Mouse (Mus musculus): ENCODE data around the gene Vipr1.
"Not testable (repeated sequence)": the region's sequence is repeated elsewhere in the genome, so short reads cannot be mapped to it uniquely, and the experiment has no call there.

Vipr1 gene

GRCm38 (mm10) chr9:121642401-121643181, at the start of gene Vipr1:
Gene Vipr1 (plus strand): TSS chr9:121642716.
- DNase-seq (ENCODE audit: low read depth) = peak; percentile 95

- DNase-seq (ENCODE audit: low read depth) = no peak
These were observed 49.5 kb upstream of the Vipr1 start for GRCm38 (mm10) chr9:121592948-121593550.

- not testable (repeated sequence) for DNase-seq (ENCODE audit: low read depth)
These were observed 48.7 kb upstream of the Vipr1 start for GRCm38 (mm10) chr9:121593768-121594167.

GRCm38 (mm10) chr9:121594771-121595170, 47.7 kb upstream of the Vipr1 start:
- DNase-seq (ENCODE audit: low read depth) = no peak

GRCm38 (mm10) chr9:121598106-121598505, 44.4 kb upstream of the Vipr1 start:
- no peak for DNase-seq (ENCODE audit: low read depth)

GRCm38 (mm10) chr9:121599551-121599950, 43.0 kb upstream of the Vipr1 start:
- DNase-seq (ENCODE audit: low read depth) = no peak

GRCm38 (mm10) chr9:121600201-121600860, 42.2 kb upstream of the Vipr1 start:
- DNase-seq (ENCODE audit: low read depth) = no peak

- DNase-seq (ENCODE audit: low read depth) = no peak
These were observed 41.6 kb upstream of the Vipr1 start for GRCm38 (mm10) chr9:121600861-121601427.

GRCm38 (mm10) chr9:121602381-121602780, 40.1 kb upstream of the Vipr1 start:
- peak; percentile 68 for DNase-seq (ENCODE audit: low read depth)

GRCm38 (mm10) chr9:121605414-121606278, 36.9 kb upstream of the Vipr1 start:
- peak; percentile 82 for DNase-seq (ENCODE audit: low read depth)

GRCm38 (mm10) chr9:121606498-121607096, 35.9 kb upstream of the Vipr1 start:
- DNase-seq (ENCODE audit: low read depth) = no peak

- DNase-seq (ENCODE audit: low read depth) = no peak
These were observed 33.1 kb upstream of the Vipr1 start for GRCm38 (mm10) chr9:121609381-121609780.

GRCm38 (mm10) chr9:121613192-121613591, 29.3 kb upstream of the Vipr1 start:
- DNase-seq (ENCODE audit: low read depth) = no peak

- no peak for DNase-seq (ENCODE audit: low read depth)
These were observed 28.2 kb upstream of the Vipr1 start for GRCm38 (mm10) chr9:121614241-121614757.

GRCm38 (mm10) chr9:121616471-121616870, 26.0 kb upstream of the Vipr1 start:
- DNase-seq (ENCODE audit: low read depth) = peak; percentile 66

GRCm38 (mm10) chr9:121619441-121619840, 23.1 kb upstream of the Vipr1 start:
- no peak for DNase-seq (ENCODE audit: low read depth)

- DNase-seq (ENCODE audit: low read depth) = no peak
These were observed 19.3 kb upstream of the Vipr1 start for GRCm38 (mm10) chr9:121623235-121623634.

GRCm38 (mm10) chr9:121624920-121625319, 17.6 kb upstream of the Vipr1 start:
- no peak for DNase-seq (ENCODE audit: low read depth)

- no peak for DNase-seq (ENCODE audit: low read depth)
These were observed 11.9 kb upstream of the Vipr1 start for GRCm38 (mm10) chr9:121630627-121631026.

GRCm38 (mm10) chr9:121631946-121632345, 10.6 kb upstream of the Vipr1 start:
- DNase-seq (ENCODE audit: low read depth) = no peak

GRCm38 (mm10) chr9:121632891-121633290, 9.6 kb upstream of the Vipr1 start:
- DNase-seq (ENCODE audit: low read depth) = no peak
